Mouse (Mus musculus): ENCODE results near the gene Pfkp. TPM values are rescaled to one million over a fixed set of nuclear protein-coding genes. Genes with fewer than 3 reads are reported as not detected.

The Pfkp gene
- polyA plus RNA-seq, 1 experiment, result 39.4 TPM

GRCm38 (mm10) chr13:6602786-6603409, 45.7 kb downstream of the Pfkp start:
- DNase-seq (ENCODE audit: low read depth), result no peak

DNA sequence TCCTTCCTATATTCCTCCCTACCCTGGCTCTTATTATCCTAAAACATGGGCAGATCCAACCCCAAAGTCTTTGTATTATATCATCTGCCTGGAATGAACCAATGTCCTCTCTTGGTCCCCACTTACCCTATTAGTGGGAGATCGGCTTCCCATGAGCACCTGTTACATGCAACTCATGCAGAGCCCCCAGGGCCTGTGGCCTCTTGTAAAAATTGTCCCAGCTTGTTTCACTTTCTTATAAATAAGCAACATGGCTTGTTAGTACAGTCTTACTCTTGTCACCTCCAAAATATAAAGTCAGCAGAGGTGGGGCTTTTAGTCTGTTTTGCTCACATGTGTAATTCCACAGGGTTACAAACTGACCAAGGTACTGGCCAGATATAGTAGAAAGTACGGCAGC, 46.9 kb downstream of the Pfkp start:
- DNase-seq (ENCODE audit: low read depth), result no peak

GRCm38 (mm10) chr13:6600626-6601025, 48.0 kb downstream of the Pfkp start:
- DNase-seq (ENCODE audit: low read depth), result no peak

DNA sequence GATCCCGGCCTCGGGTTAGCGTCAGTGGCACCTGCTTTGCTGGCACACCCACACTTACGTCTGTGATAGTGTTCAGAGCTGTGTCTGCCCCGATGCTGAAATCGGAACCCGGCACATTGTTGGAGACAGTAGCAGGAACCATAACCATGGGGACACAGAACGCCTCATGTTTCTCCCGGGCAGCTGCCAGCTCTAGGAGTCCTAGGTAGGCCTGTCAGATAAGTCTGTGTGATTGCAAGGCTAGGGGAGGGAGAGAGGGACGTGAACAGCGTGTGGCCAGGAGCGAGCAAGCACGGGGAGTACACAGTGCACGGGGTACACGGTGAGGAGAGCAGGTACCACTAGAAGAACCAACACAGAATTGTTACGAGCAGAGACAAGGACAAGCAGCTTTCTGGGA, 50.8 kb downstream of the Pfkp start:
- DNase-seq (ENCODE audit: low read depth), result no peak

DNA sequence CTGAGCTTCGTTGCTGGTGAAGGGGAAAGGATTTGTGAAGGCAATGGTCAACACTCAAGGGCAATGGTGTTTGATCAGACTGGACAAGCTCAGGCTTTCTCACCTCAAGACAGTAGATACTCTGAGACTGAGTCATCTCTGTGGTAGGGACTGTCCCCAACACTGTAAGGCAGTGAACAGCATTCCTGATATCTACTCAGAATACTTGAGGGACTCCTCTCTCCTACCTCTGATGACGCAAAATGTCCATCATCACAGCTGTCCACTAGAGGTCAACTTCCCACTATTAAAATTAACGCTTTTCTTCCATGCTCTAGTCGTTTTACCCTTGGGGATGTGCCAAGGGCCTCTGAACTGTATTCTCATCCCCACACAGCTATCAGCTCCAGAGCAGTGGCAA, 53.2 kb downstream of the Pfkp start:
- DNase-seq (ENCODE audit: low read depth), result no peak

DNA sequence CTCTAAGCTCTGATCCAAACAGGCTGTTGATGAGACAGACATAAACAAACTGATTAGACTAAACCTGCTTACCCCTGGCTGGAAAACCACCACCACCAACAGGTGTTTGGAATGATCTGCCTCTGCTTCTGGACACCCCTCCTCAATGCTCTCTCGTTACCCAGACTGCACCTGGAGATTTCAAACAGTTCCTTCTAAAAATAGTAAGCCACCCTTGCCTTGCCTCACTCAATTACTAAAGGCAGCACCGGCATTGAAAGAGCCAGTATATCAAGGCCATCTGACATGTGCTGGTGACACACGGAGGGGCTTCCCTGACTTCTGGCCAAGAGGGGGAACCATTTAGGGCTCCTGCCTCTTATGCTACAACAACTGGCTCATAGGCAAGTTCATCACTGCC, 57.7 kb downstream of the Pfkp start:
- no peak for DNase-seq (ENCODE audit: low read depth)

DNA sequence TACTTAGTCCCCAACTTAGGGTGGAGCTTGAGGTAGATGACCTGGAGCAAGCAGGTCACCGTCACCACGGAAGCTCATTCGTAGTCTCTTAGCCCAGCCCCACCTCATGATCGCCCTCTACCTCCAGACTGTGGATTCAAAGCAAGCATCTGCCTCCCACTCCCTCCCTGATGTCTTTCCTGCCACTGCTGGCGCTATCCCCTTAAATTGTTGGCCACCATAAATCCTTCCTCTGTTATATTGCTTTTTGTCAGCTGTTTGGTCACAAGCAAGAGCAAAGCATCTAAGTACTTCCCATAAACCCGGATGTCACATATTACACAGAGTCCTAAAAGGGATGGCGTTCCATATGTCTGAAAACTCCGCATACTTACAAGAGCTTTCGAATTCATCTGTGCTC, 62.6 kb downstream of the Pfkp start:
- DNase-seq (ENCODE audit: low read depth), result no peak

GRCm38 (mm10) chr13:6583499-6584125, 65.0 kb downstream of the Pfkp start:
- no peak for DNase-seq (ENCODE audit: low read depth)

GRCm38 (mm10) chr13:6575920-6576509, 72.6 kb downstream of the Pfkp start:
- DNase-seq (ENCODE audit: low read depth), result no peak

DNA sequence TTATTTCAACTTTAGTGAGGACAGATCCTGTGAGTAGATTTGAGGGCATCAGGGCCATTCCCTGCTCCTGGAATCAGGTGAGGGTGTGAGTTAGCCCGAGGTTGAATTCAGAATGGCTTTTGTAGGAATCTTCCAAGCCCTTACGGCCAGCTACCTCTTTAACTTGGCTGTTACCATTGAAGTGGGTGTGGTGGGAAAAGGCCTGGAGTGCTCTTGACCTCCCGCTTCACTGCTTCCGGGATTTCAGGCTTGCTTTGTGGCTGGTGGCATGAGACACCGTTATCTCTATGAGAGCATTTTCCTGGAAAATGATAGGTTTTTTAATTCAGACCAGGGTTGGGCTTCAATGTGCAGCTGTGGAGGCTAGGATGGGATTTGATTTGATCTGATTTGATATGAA, 83.0 kb downstream of the Pfkp start:
- DNase-seq (ENCODE audit: low read depth), result no peak

- DNase-seq (ENCODE audit: low read depth), result no peak
Observed at GRCm38 (mm10) chr13:6562409-6562808, 86.2 kb downstream of the Pfkp start.

GRCm38 (mm10) chr13:6557771-6558170, 90.8 kb downstream of the Pfkp start:
- no peak for DNase-seq (ENCODE audit: low read depth)

DNA sequence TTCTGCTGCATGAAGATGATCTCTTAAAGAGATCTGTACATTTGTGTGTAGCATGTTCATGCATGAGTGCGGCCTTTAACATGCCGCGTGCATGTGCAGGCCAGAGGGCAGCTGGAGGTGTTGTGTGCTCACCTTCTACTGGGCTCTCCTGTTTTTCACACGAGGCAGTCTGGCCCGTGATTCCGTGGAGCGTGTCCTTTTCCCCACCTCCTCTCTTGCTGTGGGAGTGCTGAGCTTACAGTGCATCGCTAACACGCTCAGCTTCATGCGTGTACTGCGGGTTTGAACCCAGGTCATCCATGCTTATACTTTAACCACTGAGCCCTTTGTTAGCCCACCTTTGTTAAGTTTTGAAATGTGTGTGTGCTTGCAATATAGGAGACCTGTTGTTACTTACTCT, 92.9 kb downstream of the Pfkp start:
- no peak for DNase-seq (ENCODE audit: low read depth)

GRCm38 (mm10) chr13:6553708-6554107, 94.9 kb downstream of the Pfkp start:
- no peak for DNase-seq (ENCODE audit: low read depth)

- no peak for DNase-seq (ENCODE audit: low read depth)
Observed at GRCm38 (mm10) chr13:6535287-6535932, 113.2 kb downstream of the Pfkp start.

GRCm38 (mm10) chr13:6532683-6533082, 115.9 kb downstream of the Pfkp start:
- DNase-seq (ENCODE audit: low read depth), result no peak

Other genes with a start within 250 kb of the Pfkp start
- 28.8 and 31.6 TPM in 2 replicates for gene Pitrm1, start 100.6 kb downstream of the Pfkp start, polyA plus RNA-seq (2012; rRNA removed)